Mouse (Mus musculus): ENCODE data around the gene Clpp. TPM values are rescaled to one million over a fixed set of nuclear protein-coding genes. Genes with fewer than 3 reads are reported as not detected.
A peak's percentile ranks its signal among the peaks of the same experiment; 100 is the strongest.

Gene Clpp
- total RNA-seq, 1 experiment from 2014 or later = 73.8 TPM

GRCm38 (mm10) chr17:57027471-57027870, 37.4 kb downstream of the Clpp start:
- no peak for ATAC-seq (replicated peaks; ENCODE audit: low read depth, poor library complexity, severe bottlenecking)

DNA sequence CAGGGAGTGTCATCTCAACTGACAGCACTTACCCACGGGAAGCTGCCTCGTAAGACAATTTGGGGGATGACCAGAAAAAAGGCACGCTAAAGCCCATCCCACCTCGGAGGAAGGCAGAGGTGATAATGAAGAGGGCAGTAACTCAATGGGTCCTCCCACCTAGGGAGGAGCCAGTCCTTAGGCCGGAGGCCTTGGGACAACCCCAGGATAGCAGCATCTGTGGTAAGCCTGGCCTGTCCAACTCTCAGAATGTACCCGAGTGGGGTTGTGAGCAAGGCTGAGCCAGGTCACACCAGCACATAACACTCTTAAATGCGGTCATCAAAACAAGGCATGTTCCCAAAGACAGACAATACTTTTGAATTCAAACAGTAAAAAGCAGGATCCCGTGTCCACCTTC, 39.6 kb downstream of the Clpp start:
- ATAC-seq (replicated peaks; ENCODE audit: low read depth, poor library complexity, severe bottlenecking) = no peak

DNA sequence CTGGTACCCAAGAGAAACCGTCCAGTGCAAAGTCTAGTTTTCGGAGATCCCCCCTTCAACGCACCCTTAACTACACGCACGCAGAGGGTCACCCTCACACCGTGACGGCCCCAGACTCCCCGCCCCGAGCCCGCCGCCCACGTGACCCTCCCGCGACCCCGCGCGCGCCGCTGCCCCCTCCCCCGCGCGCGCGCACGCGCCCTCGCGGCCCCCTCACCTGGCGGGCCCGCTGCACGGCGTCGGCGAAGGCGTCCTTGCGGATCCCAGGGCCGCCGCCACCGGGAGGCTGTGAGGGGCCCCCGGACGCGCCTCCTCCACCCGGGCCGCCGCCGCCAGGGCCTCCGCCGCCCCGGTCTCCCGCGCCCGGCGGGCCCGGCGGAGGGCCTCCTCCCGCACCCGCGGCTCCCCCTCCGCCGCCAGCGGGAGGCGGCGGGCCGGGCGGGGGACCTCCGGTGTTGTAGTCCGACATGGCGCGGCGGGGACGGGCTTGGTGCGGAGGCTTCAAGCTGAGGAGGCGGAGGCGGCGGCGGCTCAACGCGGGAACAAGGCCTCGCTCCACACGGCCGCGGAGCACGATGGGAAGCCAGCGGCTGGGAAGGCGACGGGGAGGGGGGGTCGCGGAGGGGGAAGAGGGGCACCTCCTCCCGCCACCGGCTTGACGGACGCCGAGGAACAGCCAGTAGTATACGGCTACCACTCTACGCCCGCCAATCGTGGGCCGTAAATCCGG, 41.0 kb downstream of the Clpp start, which contains the start of gene Khsrp:
TSS of gene Khsrp (minus strand) at position 592 of the 730 bp plus-strand sequence.
- no peak for ATAC-seq (replicated peaks; ENCODE audit: low read depth, poor library complexity, severe bottlenecking)

DNA sequence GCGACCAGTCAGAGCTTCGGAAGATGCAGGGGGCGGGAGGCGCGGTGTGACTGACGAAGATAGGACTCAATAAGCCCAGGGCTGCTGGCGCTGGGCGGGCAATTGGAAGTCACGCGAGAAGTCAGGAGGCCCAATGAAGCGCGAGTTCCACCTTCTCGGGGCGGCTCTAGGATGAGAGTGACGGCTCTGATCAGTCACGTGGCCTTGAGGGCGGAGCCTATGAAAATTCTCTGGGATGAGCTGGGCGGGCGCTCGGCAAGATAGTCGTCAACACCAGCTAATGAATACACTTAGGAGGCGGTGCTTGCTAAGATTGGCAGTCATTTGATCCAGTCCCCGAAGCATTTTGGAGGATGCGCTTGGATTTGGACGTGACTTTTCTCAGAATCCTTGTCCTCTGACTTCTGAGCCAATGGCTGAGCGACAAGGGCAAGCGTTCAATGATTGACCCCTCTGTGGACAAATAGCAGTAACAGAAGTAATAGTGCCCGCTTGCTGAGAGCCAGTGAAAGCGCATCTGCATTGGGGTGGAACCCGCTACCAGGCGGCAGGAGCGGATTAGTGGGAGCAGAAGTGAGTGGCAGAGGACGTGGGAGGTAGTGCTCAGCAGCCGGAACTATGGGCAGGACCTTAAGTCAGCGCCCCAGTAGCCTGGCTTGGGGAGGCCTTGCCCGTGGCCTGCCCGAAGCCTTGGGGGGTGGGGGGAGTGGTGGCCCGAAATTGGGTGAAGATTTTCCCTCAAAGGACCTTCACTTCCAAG, 41.7 kb downstream of the Clpp start:
- ATAC-seq (replicated peaks; ENCODE audit: low read depth, poor library complexity, severe bottlenecking) = peak; percentile 85

GRCm38 (mm10) chr17:57032854-57033253, 42.7 kb downstream of the Clpp start:
- ATAC-seq (replicated peaks; ENCODE audit: low read depth, poor library complexity, severe bottlenecking) = no peak

DNA sequence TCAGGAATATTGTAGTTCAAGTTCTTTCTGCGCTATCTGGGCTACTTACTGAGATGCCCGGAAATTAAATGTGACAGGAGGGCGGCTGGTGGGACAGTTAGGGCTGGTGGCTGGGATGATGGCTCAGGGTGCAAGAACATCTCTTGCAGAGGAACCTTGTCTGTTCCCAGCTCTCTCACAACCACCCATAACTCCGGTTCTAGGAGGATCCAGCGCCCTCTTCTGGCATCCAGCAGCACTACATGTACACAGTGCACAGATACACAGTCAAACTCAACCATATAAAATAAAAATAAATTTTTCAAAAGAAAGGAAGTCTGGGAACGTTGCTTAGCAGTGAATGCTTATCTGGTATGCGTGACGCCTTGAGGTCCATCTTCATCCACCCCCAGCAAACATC, 48.9 kb downstream of the Clpp start:
- peak; percentile 28 for ATAC-seq (replicated peaks; ENCODE audit: low read depth, poor library complexity, severe bottlenecking)

DNA sequence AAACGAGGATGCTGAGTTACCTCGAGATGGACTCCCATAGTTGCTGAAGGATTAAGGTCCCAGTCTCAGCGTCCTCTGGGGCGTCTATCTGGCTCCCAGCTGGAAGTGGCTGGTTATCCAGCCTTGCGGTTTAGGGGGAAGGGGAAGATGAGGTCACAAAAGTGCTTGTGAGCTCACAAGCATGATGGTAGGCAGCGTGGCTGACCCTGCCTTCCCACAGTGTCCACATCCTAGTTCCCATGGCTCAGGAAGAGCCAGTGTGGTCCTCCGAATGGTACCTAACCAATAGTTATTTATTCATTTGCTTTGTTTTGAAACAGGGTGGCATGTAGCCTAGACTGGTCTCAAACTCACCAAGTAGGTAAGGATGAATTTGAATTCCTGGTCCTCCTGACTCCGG, 51.4 kb downstream of the Clpp start, which contains the start of gene Slc25a41:
TSS of gene Slc25a41 (minus strand) at position 101 of the 400 bp plus-strand sequence.
- no peak for ATAC-seq (replicated peaks; ENCODE audit: low read depth, poor library complexity, severe bottlenecking)

Other genes starting within 250 kb of the Clpp start
- gene Nrtn, start 232.8 kb upstream of the Clpp start, total RNA-seq (2017) = not detected in 2 replicates
- 16.8 and 17.5 TPM in 2 replicates for gene Dus3l, start 225.5 kb upstream of the Clpp start, total RNA-seq (2017)
- 0.15 TPM in 1 of 2 replicates, not detected in the other for gene Prr22, start 220.1 kb upstream of the Clpp start, total RNA-seq (2017)
- gene Rfx2, start 159.3 kb upstream of the Clpp start, total RNA-seq (2017) = 7.6 and 7.7 TPM in 2 replicates
- not detected in 2 replicates for gene Acsbg2, start 115.9 kb upstream of the Clpp start, total RNA-seq (2017)
- 0.05 TPM in 1 of 2 replicates, not detected in the other for gene 1700061G19Rik, start 114.8 kb upstream of the Clpp start, total RNA-seq (2017)
- gene Mllt1, start 54.9 kb upstream of the Clpp start, total RNA-seq (2017) = 22.4 and 23.7 TPM in 2 replicates
- gene Acer1, start 8.2 kb upstream of the Clpp start, total RNA-seq (2017) = not detected in 2 replicates
- 16.0 and 30.3 TPM in 2 replicates for gene Alkbh7, start 7.0 kb downstream of the Clpp start, total RNA-seq (2017)
- gene Pspn, start 9.7 kb downstream of the Clpp start, total RNA-seq (2017) = not detected in 2 replicates
- 108 and 124 TPM in 2 replicates for gene Gtf2f1, start 21.0 kb downstream of the Clpp start, total RNA-seq (2017)
- gene Gm17949, start 21.2 kb downstream of the Clpp start, total RNA-seq (2017) = not detected in 2 replicates
- 90.7 and 122 TPM in 2 replicates for gene Khsrp, start 41.2 kb downstream of the Clpp start, total RNA-seq (2017)
- not detected in 2 replicates for gene Slc25a41, start 51.3 kb downstream of the Clpp start, total RNA-seq (2017)
- 1.3 TPM in 1 of 2 replicates, not detected in the other for gene Crb3, start 68.8 kb downstream of the Clpp start, total RNA-seq (2017)
- gene Slc25a23, start 69.6 kb downstream of the Clpp start, total RNA-seq (2017) = 6.4 and 11.6 TPM in 2 replicates
- 4.4 and 5.0 TPM in 2 replicates for gene Dennd1c, start 88.2 kb downstream of the Clpp start, total RNA-seq (2017)
- not detected in 2 replicates for gene Tubb4a, start 97.5 kb downstream of the Clpp start, total RNA-seq (2017)
- gene Tnfsf9, start 115.0 kb downstream of the Clpp start, total RNA-seq (2017) = 0.82 and 1.7 TPM in 2 replicates
- not detected in 2 replicates for gene Cd70, start 159.5 kb downstream of the Clpp start, total RNA-seq (2017)
- gene Tnfsf14, start 203.9 kb downstream of the Clpp start, total RNA-seq (2017) = 7.2 and 9.0 TPM in 2 replicates
- gene C3, start 237.8 kb downstream of the Clpp start, total RNA-seq (2017) = 8.4 and 19.3 TPM in 2 replicates